Comparison of ENCODE assay signal across 22 mouse cellular contexts in genomic region chr11:20854032-20854741, GRCm38 (mm10). TPM values are rescaled to one million over a fixed set of nuclear protein-coding genes. Genes with fewer than 3 reads are reported as not detected.
DNase-seq lines count a peak whose midpoint lies in the region; ATAC-seq and TF ChIP-seq lines count a peak whose summit lies in the region.
"Had no signal": no experiment of that assay in that cellular context is flagged by ENCODE, and none has a peak within 500 bp of the region (broad histone marks: within the 10 kb centered on the region; RNA-seq: fewer than 3 reads in every experiment).

No protein-coding gene starts in this region.

- H3K36me3 ChIP-seq in lung, postnatal 0 days (ENCODE audit: insufficient read depth, low read length): no peaks in the 10 kb centered on the region
- no peaks in the 10 kb centered on the region for H3K36me3 ChIP-seq in midbrain, postnatal 0 days (ENCODE audit: insufficient read depth, low read length)
- H3K36me3 ChIP-seq: embryonic facial prominence, embryonic 12.5 days; hindbrain, embryonic 15.5 days; limb, embryonic 13.5 days; liver, embryonic 13.5 days had no signal

- peak; percentile 53 for DNase-seq in embryo, embryonic 10 days (ENCODE audit: low spot score)
- no peak for DNase-seq in embryo, embryonic 9.5 days (ENCODE audit: extremely low spot score)
- peak; percentile 34 for DNase-seq in lung, postnatal 0 days (ENCODE audit: low spot score)
- DNase-seq in lung, postnatal 14 days: no peak
- DNase-seq in embryo, embryonic 10.5 days (ENCODE audit: low spot score): peak; percentile 55
- peak; percentile 55 for DNase-seq in midbrain, postnatal 0 days (ENCODE audit: low spot score)
- no peak for DNase-seq in ovary, postnatal 14 days (ENCODE audit: low spot score)
- no peak for DNase-seq in adrenal gland, postnatal 10 days
- DNase-seq: adrenal gland, postnatal 14 days; cerebellum, adult 11-12 months; cerebellum, postnatal 36 days; gastrocnemius, postnatal 36 days; liver, embryonic 13.5 days; lung, embryonic 14.5 days had no signal

- H3K9ac ChIP-seq in lung, postnatal 0 days (replicated peaks; ENCODE audit: low read depth): no peak overlapping the region
- no peak overlapping the region for H3K9ac ChIP-seq in midbrain, postnatal 0 days (replicated peaks; ENCODE audit: low read length, poor library complexity, severe bottlenecking)
- H3K9ac ChIP-seq: embryonic facial prominence, embryonic 12.5 days; forebrain, embryonic 13.5 days; hindbrain, embryonic 15.5 days; limb, embryonic 13.5 days; liver, embryonic 13.5 days; lung, embryonic 14.5 days had no signal

- H3K4me3 ChIP-seq in lung, postnatal 0 days (ENCODE audit: low read depth, low read length): no peak overlapping the region
- H3K4me3 ChIP-seq in midbrain, postnatal 0 days (ENCODE audit: low read depth, low read length): no peak overlapping the region
- H3K4me3 ChIP-seq: embryonic facial prominence, embryonic 12.5 days; erythroblast, embryonic 14.5 days; forebrain, embryonic 13.5 days; hindbrain, embryonic 15.5 days; limb, embryonic 13.5 days; liver, embryonic 13.5 days had no signal

- TF ChIP-seq EP300 in lung, postnatal 0 days (IDR thresholded peaks at IDR 0.05): no peak

- no peak overlapping the region for H3K27ac ChIP-seq in lung, postnatal 0 days (ENCODE audit: low read length)
- H3K27ac ChIP-seq in midbrain, postnatal 0 days (ENCODE audit: low read depth, low read length): no peak overlapping the region
- H3K27ac ChIP-seq: embryonic facial prominence, embryonic 12.5 days; forebrain, embryonic 13.5 days; hindbrain, embryonic 15.5 days; limb, embryonic 13.5 days; liver, embryonic 13.5 days; macrophage had no signal

- H3K27me3 ChIP-seq in lung, postnatal 0 days (replicated peaks; ENCODE audit: insufficient read depth, low read length): no peaks in the 10 kb centered on the region
- no peaks in the 10 kb centered on the region for H3K27me3 ChIP-seq in midbrain, postnatal 0 days (ENCODE audit: insufficient read depth, low read length)
- H3K27me3 ChIP-seq: embryonic facial prominence, embryonic 12.5 days; forebrain, embryonic 13.5 days; hindbrain, embryonic 15.5 days; limb, embryonic 13.5 days; Patski had no signal

- H3K4me1 ChIP-seq in lung, postnatal 0 days (ENCODE audit: insufficient read depth, low read depth, low read length): peaks cover 7% of the 10 kb centered on the region; the same call in 1 of the 2 replicates
- no peaks in the 10 kb centered on the region; the same call in 1 of the 2 replicates for H3K4me1 ChIP-seq in midbrain, postnatal 0 days (ENCODE audit: insufficient read depth, low read length)
- H3K4me1 ChIP-seq: liver, embryonic 13.5 days had no signal

- 79% methylated on average over 4 of the region's 4 CpGs for WGBS in lung, postnatal 0 days
- 18% methylated on average over 4 of the region's 4 CpGs for WGBS in midbrain, postnatal 0 days

- no peak for ATAC-seq in lung, postnatal 0 days
- ATAC-seq in midbrain, postnatal 0 days (ENCODE audit: low FRiP score): no peak
- ATAC-seq: forebrain, embryonic 13.5 days; intestine, postnatal 0 days; Patski had no signal

- H3K9me3 ChIP-seq in lung, postnatal 0 days (ENCODE audit: low read length): no peaks in the 10 kb centered on the region
- H3K9me3 ChIP-seq in midbrain, postnatal 0 days (ENCODE audit: low read length): no peaks in the 10 kb centered on the region
- H3K9me3 ChIP-seq: embryonic facial prominence, embryonic 12.5 days; forebrain, embryonic 13.5 days; hindbrain, embryonic 15.5 days; limb, embryonic 13.5 days; liver, embryonic 13.5 days had no signal

- peak; percentile 16; the same call in 1 of the 2 replicates for TF ChIP-seq CTCF in lung, postnatal 0 days (IDR thresholded peaks at IDR 0.05)
- no peak for TF ChIP-seq CTCF in midbrain, postnatal 0 days (IDR thresholded peaks at IDR 0.05)

- H3K4me2 ChIP-seq in lung, postnatal 0 days (replicated peaks; ENCODE audit: low read depth, low read length): no peak overlapping the region
- H3K4me2 ChIP-seq in midbrain, postnatal 0 days (ENCODE audit: low read depth, low read length, poor library complexity, severe bottlenecking): no peak overlapping the region
- H3K4me2 ChIP-seq: embryonic facial prominence, embryonic 12.5 days; forebrain, embryonic 13.5 days; hindbrain, embryonic 15.5 days; limb, embryonic 13.5 days; liver, embryonic 13.5 days; lung, embryonic 14.5 days had no signal

RNA-seq across cellular contexts. Expression of gene Lgalsl, which starts 23.3 kb away (rescaled TPM):
- 39.6 and 40.1 TPM in 2 replicates for polyA plus RNA-seq in lung, postnatal 0 days (2015; fragmentation: Nextera tagmentation; extraction: Ambion mirVana)
- 94.5 and 106 TPM in 2 replicates for total RNA-seq in midbrain, postnatal 0 days (2014; rRNA removed)
- polyA plus RNA-seq in midbrain, postnatal 0 days (2015; fragmentation: Nextera tagmentation; extraction: Ambion mirVana): 82.9 and 83.1 TPM in 2 replicates
- total RNA-seq in adrenal gland, postnatal 10 days (2021): 10 to 100 TPM; 32.1 to 39.1 TPM

Comparison
In these comparisons a context has a peak if more than half of its experiments do, and no peak if none do; other contexts are left out.
1. DNase-seq: peak in embryo, embryonic 10 days (single experiment), lung, postnatal 0 days (single experiment), embryo, embryonic 10.5 days (single experiment) and midbrain, postnatal 0 days (single experiment); none in embryo, embryonic 9.5 days (single experiment), lung, postnatal 14 days (single experiment), ovary, postnatal 14 days (single experiment) and adrenal gland, postnatal 10 days (single experiment).